Mouse (Mus musculus): ENCODE results near the gene Pfkp.

Gene Pfkp

GRCm38 (mm10) chr13:6648669-6649233 is at the start of gene Pfkp:
Gene Pfkp (minus strand): TSS chr13:6648777.
- DNase-seq (ENCODE audit: low read depth in 2 of 2, low spot score in 2 of 2), result peak; percentile 84 to 88

GRCm38 (mm10) chr13:6690607-6691006 is 42.0 kb upstream of the Pfkp start:
- no peak for DNase-seq (ENCODE audit: low read depth in 2 of 2, low spot score in 2 of 2)

- peak; percentile 52 to 64 for DNase-seq (ENCODE audit: low read depth in 2 of 2, low spot score in 2 of 2)
Measured at GRCm38 (mm10) chr13:6689962-6690361, 41.4 kb upstream of the Pfkp start.

GRCm38 (mm10) chr13:6688790-6689433 is 40.3 kb upstream of the Pfkp start:
- DNase-seq (ENCODE audit: low read depth in 2 of 2, low spot score in 2 of 2), result peak in 1 of 2 experiments; percentile 30

GRCm38 (mm10) chr13:6666887-6667286 is 18.3 kb upstream of the Pfkp start:
- no peak for DNase-seq (ENCODE audit: low read depth in 2 of 2, low spot score in 2 of 2)

GRCm38 (mm10) chr13:6665506-6665905 is 16.9 kb upstream of the Pfkp start:
- DNase-seq (ENCODE audit: low read depth in 2 of 2, low spot score in 2 of 2), result no peak

GRCm38 (mm10) chr13:6664216-6664615 is 15.6 kb upstream of the Pfkp start:
- DNase-seq (ENCODE audit: low read depth in 2 of 2, low spot score in 2 of 2), result no peak

GRCm38 (mm10) chr13:6659314-6659713 is 10.7 kb upstream of the Pfkp start:
- DNase-seq (ENCODE audit: low read depth in 2 of 2, low spot score in 2 of 2), result no peak

GRCm38 (mm10) chr13:6657300-6657699 is 8.7 kb upstream of the Pfkp start:
- DNase-seq (ENCODE audit: low read depth in 2 of 2, low spot score in 2 of 2), result no peak

- DNase-seq (ENCODE audit: low read depth in 2 of 2, low spot score in 2 of 2), result no peak
Measured at GRCm38 (mm10) chr13:6649542-6649941, 965 bp upstream of the Pfkp start.

- DNase-seq (ENCODE audit: low read depth in 2 of 2, low spot score in 2 of 2), result no peak
Measured at GRCm38 (mm10) chr13:6647992-6648668, 447 bp downstream of the Pfkp start.

- peak; percentile 80 to 82 for DNase-seq (ENCODE audit: low read depth in 2 of 2, low spot score in 2 of 2)
Measured at GRCm38 (mm10) chr13:6647067-6647991, 1.2 kb downstream of the Pfkp start.

GRCm38 (mm10) chr13:6646674-6647066 is 1.9 kb downstream of the Pfkp start:
- no peak for DNase-seq (ENCODE audit: low read depth in 2 of 2, low spot score in 2 of 2)

- no peak for DNase-seq (ENCODE audit: low read depth in 2 of 2, low spot score in 2 of 2)
Measured at GRCm38 (mm10) chr13:6646266-6646665, 2.3 kb downstream of the Pfkp start.

- no peak for DNase-seq (ENCODE audit: low read depth in 2 of 2, low spot score in 2 of 2)
Measured at GRCm38 (mm10) chr13:6643968-6644367, 4.6 kb downstream of the Pfkp start.

GRCm38 (mm10) chr13:6643026-6643425 is 5.6 kb downstream of the Pfkp start:
- no peak for DNase-seq (ENCODE audit: low read depth in 2 of 2, low spot score in 2 of 2)

GRCm38 (mm10) chr13:6642453-6642852 is 6.1 kb downstream of the Pfkp start:
- DNase-seq (ENCODE audit: low read depth in 2 of 2, low spot score in 2 of 2), result no peak

- no peak for DNase-seq (ENCODE audit: low read depth in 2 of 2, low spot score in 2 of 2)
Measured at GRCm38 (mm10) chr13:6641497-6641896, 7.1 kb downstream of the Pfkp start.

GRCm38 (mm10) chr13:6639507-6640030 is 9.0 kb downstream of the Pfkp start:
- no peak for DNase-seq (ENCODE audit: low read depth in 2 of 2, low spot score in 2 of 2)

- DNase-seq (ENCODE audit: low read depth in 2 of 2, low spot score in 2 of 2), result no peak
Measured at GRCm38 (mm10) chr13:6638976-6639375, 9.6 kb downstream of the Pfkp start.

GRCm38 (mm10) chr13:6638425-6638824 is 10.2 kb downstream of the Pfkp start:
- DNase-seq (ENCODE audit: low read depth in 2 of 2, low spot score in 2 of 2), result no peak

Measured in CD8-positive naive resting alpha-beta T cell, adult 2 months (primary cell).